Mouse (Mus musculus) mesoderm, embryonic 11.5 days (tissue): Measurements from ENCODE around the gene Fam172a.

Experiments
- DNase-seq: peaks from one replicate; pipeline ENCODE4 v3.0.0-alpha.2; 2012; ENCODE audit warnings: low read depth, low spot score

The Fam172a gene

DNA sequence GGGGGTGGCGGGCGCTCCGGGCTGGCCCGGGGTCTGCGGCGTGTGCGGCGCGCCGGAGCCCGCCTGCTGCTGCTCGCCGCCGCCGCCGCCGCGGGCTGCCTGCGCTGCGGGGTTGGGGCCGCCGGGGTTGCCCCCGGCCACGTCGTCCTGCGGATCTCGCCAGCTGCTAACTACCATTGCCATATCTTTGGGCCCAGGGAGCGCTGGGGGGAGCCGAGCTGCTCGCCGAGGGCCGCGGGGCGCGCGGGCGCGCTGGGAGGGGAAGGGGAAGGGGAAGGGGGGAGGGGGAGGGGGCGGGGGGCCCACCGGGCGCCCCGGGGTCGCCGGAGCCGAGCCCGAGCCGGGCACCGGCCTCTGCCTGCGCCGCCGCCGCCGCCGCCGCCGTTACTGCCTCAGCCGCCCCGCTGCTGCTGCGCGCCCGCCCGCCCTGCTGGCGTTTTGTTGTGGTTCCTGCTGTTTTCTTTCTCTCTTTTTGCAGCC, 496.6 kb downstream of the Fam172a start:
- no peak for DNase-seq

DNA sequence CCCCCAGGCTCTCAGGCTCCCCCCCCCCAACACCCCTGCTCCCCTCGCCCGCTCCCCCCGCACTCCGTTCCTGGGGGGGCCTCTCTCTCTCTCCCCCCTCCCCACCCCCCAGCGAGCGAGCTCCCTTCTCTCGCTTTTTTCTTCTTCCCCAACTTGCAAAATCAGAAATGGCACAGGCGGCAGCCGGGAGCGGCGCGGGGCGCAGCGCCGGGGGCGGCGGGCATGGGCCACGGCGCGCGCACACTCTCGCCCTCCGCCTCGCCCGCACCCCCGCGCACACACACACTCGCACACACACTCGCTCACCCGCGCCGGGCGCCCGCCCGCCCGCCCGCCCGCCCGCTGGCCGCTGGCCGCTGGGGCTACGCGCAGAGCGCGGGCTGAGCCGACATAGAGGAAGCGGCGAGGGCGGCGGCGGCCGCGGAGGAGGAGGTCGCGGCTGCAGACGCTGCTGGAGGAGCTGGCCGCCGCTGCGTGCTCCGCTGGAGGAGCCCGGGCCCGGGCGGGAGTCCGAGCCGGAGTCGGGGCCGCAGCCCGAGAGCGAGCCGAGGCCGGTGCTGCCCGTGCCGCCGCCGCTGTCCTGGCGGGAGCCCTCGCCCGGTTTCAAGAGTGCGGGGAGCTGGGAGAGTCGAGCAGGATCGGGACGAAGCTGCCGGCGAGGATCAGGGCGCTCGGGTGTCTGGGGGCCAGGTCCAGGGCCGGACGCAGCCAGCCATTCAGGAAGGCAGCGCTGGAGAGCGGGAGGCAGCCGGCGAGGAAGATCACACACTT, 497.2 kb downstream of the Fam172a start:
- no peak for DNase-seq

DNA sequence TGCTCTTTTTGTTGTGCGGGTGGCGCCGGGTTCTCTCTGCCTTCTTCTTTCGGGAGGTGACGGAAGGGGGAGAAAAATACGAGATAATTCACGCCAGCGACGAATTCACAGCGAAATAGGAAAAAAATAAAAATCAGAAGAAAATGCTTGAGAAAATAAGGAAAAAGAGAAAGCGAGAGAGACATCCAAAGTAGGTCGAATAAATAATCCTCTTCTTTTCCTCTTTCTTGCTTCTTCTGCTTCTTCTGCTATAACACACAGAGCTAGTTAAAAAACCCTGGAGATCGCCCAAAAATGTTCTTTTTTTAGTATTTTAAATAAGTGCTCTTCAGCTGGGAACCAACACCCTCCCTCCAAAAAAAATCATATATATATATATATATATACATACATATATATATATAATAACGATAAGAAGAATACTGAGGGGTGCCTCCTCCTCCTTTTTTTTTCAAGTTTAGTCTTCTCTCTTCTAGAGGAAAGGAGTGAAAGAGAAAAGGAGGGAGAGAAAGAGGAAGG, 497.9 kb downstream of the Fam172a start, which contains the start of gene Nr2f1:
TSS of gene Nr2f1 (minus strand) at position 116 of the 519 bp plus-strand sequence.
- peak; percentile 12 for DNase-seq

DNA sequence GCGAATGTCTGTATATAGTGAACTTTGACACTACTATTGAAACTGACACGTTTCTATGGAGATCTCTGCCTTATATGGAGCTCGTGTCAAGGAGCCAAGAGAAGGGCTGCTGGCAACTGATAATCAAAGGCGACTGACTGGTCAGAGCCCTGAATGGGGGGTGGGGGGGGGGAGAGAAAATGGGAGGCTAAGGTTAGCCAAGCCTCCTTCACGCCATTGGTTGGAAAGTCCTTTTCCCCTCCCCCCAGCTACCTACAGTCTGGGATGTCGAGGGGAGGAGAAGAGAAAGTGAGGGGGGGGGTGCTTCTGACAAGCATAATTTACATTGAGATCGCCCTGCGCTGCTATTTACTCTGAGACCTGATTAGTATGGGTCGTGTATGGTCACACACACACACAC, 498.6 kb downstream of the Fam172a start:
- DNase-seq, result peak; percentile 97

DNA sequence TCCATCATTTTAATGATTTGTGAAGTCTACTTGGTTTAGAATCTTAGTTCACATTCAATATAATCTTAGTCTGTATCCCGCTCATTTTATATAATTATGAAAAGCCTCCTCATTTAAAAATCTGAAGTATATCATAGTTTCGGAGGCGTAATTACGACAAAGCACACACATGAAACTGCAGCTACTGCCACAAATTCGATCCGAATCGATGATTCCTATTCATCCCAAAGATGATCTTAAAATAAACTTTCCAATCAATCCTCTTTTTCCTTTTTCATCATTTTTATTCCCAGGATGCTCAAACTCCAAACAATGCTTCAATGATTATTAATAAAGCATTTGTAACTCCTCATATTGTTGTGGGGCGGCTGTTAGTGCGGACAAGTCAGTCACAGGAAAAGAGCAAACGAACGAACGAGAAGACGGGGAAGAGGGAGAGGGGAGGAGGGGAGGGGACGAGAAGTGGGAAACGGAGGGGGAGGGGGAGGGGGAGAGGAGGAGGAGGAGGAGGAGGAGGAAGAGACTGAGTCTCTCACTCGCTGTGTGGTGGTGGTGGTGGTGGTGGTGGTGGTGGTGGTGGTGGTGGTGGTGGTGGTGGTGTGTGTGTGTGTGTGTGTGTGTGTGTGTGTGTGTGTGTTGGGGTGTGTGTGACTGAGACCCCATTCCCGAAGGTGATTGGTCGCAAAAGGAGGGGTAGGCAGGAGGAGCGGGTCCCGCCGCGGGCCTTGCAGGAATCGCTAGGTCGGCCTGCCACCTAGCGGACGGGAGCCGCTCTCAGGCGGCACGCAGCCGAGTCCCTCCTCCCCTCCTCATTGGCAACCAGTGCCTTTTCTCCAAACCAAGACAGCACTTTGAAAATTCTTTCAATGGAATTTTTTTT, 499.4 kb downstream of the Fam172a start:
- DNase-seq, result peak; percentile 95

DNA sequence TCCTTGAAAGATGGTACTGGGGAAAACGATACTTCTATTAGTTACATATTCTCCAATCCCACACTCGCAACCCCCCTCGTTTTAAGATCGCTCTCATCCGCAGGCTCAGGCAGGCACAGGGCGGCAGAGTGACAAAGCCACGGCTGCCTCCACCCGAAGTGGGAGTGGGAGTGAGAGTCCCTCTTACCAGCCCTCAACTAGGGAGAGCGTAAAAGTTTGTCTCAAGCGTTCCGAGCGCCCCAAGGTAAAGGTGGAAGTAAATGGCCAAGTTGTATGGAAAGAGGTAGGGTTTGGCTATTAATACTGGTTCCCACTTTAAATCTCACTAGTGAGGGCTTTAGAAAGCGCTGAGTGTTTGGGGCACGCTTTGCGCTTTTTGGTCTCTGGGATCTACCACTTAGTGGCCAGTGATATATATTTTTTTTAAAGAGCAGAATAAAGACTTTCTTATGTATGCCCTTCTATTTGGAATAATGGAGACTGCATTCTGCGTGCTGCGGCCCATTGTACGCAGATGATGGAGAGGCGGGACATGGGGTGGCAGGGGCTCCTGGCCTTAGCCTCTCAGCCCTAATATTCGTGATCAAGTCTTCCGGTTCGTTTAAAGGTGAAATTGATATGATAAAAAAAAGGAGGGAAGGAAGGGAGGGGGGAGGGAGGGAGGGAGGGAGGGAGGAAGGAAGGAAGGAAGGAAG, 500.2 kb downstream of the Fam172a start:
- peak; percentile 37 for DNase-seq

DNA sequence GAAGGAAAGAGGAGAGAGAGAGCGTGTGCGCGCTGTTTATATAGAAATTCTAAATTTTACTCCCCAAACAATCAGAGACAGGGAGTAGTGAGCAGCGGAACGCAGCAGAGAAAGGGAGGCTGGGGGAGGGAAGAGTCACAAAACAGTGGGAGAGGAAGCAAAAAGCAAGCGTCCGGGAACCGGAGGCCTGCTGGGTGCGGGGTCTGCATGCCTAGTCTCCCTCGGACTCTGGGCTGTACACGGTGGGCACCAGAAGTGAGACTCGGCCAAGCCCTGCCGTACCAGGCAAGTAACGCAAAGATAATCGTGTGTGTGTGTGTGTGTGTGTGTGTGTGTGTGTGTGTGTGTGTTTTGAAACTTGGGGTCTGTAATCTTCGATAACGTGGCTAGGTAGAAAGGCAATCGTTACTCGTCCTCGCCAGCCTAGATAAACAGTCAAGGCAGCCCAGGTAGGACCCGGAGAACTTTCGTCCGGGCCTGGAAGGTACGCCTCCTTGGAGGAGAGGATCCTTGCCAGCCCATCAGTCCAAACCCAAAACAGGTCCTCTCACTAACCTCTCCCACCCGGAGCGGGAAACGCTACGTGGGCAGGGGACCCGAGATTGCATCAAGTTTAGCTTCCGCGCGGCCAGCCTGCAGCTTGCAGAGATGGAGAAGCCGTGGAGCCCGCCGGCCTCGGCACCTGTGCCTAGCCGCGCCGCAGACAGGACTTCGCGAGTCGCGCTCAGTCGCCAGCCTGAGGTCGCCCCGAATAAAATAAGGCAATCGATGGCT, 500.9 kb downstream of the Fam172a start:
- no peak for DNase-seq

DNA sequence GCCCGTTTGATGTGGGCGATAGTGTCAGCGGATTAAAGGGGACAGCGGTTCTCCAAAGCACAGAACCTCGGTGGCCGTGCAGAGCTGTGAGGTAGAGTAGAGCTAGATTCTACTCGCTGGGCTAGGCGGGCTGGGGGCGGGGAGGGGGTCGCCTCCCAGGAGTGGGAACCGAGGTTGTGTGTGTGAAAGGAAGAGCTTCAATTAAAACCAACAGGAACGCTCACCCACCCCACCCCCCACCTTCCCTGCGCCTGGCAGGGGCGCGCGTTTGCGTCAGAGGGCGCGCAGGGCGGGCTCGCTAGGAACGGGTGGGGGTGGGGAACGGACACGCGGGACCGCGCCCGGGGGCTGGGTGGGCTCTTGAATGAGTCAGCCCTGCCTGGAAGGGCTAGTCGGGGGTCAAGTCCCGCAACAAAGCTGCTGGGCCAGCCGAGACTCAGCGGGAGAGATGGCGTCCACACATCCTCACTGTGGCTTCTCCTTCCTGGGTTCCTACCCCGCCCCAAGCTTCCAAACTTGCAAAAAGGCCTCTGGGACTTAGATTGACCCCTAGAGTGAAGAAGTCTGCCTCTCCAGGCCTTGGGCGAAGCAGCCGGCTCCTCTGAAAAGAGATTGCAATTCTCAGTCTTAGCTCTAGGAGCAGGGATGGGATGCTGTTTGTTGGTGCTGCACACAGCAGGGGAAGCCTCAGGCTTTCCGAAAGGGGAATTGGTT, 501.7 kb downstream of the Fam172a start:
- no peak for DNase-seq

DNA sequence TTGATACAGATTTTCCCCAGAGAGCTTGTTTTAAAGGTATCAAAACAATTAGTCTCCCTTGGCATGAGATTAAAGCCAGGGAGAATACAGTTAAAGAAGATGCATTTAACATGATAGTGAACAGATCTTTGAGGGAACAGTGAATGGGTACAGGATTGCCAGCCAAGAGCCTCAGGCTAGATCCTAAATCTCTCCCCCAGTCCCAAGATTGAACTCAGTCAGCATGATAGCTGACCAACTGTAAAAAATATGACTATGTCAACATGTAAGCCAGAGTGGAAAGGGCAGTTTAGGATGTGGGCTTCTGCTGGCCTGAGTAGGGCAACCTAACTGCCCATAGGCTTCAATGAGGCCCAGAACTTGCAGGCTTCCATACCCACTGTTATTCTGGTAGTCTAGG, 503.6 kb downstream of the Fam172a start:
- no peak for DNase-seq

DNA sequence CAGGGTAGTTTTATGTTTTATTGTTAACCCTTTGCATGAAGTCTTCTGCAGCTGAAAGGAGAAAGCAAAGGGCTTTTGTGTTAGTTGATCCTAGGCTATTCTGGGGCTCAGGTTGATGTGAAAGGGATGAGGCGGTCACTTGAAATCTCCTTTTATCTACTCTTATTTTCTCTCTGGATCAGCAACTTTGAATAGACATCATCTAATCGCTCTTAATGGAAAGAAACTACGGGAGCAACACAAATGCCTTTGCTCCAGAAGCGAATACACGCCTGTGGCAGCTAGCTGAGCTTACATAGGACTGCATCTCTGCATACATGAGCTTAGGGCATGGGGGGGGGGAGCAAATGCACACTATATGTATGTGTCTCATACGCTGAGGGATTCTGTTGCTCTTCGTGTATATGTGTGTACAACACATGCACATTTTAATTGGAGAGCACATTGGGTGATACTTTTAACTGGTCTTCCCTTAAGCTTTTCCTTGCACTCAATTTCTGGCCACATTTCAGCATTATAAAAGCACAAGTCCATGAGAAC, 505.1 kb downstream of the Fam172a start:
- no peak for DNase-seq

DNA sequence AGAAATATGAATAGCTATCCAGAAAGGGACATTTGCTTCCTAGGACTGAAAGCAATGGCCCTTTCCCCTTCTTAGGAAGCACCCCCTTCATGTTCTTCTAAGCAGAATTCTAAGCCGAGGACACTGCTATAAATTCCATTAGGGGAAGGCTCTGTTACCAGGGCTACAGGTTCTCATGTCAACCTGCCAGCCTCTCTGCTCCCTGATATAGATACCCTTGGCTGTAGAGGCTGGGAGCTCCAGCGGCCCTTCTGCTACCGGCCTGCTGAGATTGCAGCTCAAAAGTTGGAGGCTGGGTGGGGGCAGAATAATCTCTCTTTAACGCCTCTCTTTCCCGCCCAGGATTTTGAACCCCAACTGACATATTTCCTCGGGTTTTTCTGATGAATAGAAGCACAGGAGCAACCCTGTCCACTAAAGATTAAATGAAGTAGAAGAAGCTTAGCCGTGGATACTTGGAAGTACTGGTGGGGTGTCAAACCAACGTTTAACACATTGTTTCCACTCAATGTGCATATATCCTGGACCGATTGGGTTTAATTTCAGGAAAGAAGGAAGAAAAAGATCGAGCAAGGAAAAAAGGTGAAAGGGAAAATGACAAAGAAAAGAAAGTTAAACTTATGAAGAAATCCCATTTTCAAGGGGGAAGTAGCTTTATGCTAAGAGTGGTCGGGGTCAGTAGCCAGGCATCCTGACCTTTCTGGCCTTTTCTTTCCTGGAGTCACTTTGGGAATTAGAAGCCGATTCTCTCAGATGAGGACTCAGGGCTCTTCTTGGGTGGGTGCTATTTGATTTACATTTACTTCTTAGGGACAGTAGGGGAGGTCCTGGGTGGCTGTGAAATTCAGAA, 506.2 kb downstream of the Fam172a start:
- no peak for DNase-seq

DNA sequence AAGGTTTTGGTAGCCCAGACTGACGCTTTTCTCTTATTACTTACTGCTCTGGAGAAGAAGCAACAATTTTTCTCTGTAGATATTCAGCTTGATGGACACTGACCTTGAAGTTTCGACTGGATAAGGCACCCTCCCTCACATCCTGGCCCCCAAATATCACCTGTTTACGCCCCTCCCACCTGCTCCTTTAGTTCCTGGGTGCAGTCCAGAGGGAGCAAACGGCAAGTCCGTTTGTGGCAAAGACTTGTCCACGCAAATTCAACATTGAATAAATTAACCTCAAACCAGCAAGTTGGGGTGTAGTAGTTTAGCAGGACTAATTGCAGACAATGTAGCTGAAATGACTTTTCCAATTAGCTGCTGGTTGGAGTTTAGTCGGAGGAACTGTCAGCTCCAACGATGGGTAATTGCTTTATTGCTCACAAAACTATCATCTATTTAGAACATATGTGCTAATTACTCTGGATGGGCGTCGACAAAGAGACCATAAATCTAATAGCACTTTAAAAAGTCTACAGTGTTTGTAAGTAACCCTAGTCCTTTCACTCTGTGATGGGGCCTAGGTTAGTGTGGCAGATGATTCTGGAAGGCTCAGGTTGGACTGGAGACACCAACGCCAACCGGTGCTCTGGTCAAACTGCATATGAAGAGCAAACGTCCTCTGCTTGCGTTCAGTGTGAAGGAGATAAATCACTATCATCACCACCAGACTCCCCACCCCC, 507.0 kb downstream of the Fam172a start:
- no peak for DNase-seq

DNA sequence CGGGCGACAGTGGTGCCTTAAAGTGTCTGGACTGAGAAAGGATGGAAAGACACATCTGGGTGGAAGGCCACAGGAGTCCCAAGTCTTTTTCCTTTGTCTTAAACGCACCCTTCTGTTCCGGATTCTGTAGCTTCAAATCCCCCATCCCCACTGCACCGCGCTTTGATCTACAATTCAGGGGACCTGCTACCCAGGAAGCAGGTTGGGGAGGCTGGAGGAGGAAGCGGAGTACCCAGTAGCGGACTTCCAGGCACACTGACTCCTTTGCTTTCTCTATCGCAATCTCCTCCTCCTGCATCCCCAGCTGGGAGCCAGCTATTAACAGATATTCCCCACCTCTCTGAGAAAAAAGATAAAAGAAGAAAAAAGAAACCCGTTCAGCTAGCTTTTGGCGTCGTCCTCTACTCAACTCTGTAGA, 507.8 kb downstream of the Fam172a start:
- no peak for DNase-seq

DNA sequence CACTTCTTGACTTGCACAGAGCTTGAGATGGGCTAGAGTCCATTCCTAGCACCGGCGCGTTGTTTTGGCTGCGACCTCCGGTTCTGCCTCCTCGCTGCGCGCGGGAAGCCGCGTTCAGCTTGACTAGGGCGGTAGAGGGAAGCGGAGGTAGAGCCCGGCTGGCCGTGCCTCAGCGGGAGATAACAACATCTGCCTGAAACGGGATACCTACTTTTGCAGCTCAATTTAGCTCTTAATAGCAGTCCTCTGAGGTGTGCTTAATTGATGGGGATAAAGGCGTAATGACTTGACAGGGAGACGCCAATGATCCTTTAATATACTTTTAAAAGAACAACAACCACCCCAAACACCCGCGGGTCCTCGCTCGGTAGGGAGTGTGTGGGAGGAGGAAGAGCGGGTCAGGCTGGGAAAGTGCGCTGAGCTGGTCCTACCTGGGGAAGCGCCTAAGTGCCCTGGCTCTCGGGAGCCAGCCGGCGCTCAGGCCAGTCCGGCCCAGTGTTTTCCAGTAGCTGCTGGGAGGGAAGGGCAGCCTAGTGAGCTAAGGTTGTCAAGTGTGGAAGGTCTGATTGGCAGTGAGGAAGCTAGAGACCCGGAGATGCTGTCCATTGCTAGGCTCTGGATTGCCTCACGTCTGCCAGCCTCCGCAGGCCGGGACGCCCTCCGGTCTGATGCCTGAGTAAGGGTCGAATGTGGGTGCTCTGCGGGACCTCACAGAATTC, 508.4 kb downstream of the Fam172a start:
- DNase-seq, result no peak

DNA sequence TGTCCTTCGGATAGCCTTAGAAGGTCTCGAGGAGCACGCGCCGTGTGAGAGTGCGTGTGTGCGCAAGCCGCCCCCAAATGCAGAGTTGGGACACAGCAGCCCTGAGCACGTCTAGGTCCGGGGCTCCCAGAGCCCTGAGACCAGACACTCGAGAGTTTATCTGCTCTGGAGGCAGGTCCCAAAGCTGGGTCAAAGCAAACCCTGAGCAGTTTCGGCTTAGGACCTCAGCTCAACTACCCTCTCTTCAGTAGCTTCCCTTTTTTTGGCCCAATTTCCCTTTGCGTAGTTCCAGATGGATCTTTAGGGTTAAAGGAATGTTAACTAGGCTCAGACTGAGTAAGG, 508.9 kb downstream of the Fam172a start:
- DNase-seq, result no peak

DNA sequence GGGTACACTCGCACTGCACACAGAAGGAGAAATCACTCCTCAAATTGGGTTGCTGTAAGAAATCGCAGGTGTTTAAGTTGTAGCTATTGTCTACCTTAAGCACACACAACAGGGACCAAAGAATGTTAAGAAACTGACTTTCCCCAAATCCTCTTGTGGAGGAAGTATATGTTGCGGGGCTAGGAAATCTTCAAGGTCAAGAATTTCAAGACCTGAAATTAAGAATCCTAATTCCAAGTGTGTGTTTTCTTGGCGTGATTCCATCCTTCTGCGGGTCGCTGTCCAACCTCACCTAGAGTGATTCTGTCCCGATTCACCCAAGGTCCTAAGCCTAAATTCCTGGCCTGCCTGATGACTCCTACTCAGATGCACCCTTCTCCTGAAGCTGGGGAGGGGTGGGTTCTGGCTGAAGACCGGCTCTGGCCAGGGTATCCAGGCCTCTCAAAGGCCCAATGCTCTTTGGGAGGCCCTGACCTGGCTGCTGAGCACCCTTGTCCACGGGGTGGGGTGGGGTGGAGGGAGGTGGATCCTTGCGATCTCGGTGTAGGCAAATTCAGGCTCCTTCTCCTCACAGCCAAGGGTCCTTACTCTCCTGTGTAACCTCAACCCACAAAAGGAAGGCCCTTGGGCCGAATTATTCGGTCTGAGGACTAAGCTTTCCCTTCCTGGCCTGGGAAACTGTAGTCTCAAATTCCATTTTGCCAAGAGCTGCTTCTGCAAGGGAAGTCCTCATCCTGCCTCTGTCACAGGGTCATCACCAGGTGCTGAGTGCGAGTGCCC, 509.6 kb downstream of the Fam172a start:
- DNase-seq, result no peak

DNA sequence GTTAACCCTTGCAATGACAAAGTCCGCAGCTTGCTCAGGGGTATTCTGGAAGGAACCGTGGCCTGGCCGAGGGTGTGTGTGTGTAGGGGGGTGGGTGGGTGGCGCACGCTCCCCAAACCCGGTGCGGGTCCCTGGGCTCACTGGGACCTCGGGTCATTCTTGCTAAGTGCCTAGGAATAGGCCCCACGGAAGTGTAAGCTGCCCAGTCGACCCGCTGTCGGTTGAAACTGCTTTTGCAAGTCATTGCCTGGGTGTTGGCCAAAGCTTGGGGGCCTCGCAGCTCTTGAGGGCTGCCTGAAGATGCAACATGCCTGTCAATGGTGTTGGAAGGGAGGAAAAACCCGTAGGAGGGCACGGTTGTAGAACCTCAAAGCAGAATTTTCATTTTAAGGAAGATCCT, 510.3 kb downstream of the Fam172a start:
- no peak for DNase-seq
